Mouse (Mus musculus): ENCODE measurements around the gene Ndufa3. TPM values are rescaled to one million over a fixed set of nuclear protein-coding genes. Genes with fewer than 3 reads are reported as not detected.

Ndufa3 gene
- polyA plus RNA-seq (2017; shearing (Covaris generic)), result 479 TPM

DNA sequence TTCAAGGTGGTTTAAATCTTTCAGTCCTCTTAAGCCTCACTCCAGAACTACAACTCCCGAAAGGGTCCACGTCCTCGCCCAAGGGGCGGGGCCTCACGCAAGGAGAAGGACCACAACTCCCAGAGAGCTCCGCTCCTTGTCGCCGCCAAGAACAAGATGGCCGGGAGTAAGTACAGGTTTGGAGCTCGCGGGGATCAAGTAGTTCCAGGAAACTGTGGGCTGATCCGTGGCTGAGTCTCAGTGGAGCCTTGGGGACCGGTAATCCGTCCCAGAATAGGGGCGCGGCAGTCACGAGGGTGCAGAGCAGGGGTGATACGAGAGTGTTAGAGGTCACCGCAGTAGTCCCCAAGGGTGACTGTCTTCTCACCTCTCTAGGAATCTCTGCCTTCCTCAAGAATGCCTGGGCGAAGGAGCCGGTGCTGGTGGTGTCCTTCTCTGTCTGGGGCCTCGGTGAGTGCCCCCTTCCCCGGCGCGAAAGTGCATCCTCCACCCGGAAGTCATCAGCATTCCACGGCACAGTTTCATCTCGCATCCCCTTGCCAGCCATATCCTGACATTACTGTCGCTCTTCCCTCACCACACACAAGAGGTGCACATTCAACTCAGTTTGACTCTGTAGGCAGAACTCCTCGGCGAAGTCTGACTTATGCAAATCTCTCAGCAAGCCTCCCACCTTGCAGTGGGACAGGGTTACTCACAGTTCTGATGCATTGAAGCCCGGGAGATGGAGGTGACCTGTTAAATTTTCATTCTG lies at the start of gene Ndufa3:
TSS of gene Ndufa3 (plus strand) at position 132 of the 754 bp plus-strand sequence.

DNA sequence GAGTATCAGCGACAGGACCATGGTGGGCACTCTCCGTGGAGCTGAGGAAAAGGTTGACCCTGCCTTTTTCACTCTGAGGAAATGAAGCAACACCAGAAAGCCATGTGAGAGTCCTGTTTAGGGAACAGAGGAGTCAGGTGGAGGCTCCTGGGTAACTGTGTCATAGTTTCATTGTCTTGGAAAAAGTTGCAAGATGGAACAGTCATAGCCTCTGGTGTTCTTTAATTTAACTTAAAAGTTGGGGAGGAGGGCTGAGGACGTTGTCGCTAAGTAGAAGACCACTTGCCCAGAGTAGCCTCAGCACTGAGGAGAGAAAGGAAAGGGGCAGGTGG lies 1.1 kb upstream of the Ndufa3 start, which contains the start of gene Oscar:
TSS of gene Oscar (minus strand) at position 101 of the 332 bp plus-strand sequence.

DNA sequence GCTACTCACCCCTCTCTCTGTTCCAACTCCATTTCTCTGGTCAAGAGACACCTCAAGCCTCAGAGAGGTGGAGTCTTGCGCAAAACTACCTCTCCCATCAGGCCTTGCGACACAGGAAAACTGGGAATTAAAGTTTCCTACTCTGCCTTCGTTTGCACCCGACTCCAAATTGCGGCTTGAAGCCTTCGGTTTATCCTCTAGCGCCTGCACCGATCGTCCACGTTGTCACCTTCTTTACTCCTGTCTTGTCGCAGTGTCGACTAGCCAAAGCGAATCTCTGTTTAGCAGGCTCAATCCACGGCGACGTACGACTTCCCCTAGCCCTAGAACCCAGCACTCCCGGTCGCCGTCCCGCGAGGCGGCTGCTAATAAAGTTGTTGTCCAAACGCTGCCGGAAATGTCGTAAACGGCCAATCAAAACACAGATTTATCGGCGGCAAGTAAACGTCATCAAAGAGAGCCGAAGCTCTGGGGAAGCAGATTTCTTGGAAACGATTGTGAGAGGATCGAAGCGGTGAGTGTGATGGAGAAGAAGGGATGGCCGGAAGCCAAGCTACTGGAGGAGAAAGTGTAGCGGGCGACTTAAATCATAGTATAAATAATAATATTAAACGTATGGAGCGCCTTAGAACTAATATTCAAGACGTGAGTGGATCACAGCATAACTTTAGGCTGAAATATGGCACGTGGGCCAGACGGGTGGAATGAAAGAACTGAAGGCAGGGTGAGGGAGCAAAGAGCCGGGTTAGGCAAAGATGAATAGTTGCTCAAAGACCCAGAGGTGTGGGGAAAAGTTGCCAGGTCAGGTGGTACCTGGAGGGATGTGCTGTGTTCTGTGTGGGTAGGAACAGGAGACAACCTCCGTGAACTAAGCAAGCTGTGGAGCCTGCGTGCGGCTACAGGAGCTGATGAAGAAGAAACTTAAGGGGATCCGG lies 12.6 kb downstream of the Ndufa3 start, which contains the start of the genes Tfpt and Prpf31:
TSS of gene Tfpt (minus strand) at position 387 of the 935 bp plus-strand sequence.
TSS of gene Prpf31 (plus strand) at position 443 of the 935 bp plus-strand sequence.

DNA sequence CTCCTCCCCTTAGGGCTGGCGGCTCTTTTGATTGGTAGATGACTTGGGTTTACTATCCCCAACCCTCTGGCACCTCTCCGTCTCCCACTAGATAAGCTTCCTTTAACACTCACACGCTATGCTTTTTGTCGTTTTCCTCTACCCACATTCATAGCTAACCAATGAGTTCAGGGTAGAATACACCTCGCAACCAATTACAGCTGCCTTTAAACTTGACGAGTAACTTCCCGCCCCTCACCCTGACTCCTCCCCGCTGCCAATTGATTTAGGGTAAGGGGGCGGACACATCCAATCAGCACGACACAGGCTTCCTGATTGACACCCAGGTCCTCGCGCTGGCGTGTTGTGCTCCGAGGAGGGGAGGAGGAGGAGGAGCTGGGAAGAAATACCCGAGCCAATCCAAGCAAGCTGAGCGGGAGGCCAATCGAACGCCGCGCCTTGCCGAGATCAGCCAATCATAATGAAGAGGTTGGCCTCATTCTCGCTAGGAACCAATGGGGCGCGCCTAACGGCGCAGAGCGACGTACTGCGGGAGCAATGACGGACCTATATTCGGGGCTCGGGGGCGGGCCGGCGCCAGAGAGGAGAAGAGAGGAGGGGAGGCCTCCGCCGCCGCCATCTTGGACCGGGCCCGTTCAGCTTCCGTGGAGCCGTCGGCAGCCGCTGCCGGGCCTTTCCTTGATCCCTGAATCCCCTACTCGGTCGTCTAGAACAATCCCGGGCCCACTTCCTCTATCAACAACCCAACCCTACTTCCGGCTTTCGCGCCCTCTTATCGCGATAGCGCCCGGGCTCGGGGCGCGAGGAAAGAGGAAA lies 27.7 kb downstream of the Ndufa3 start, which contains the start of gene Cnot3:
TSS of gene Cnot3 (plus strand) at position 597 of the 816 bp plus-strand sequence.

DNA sequence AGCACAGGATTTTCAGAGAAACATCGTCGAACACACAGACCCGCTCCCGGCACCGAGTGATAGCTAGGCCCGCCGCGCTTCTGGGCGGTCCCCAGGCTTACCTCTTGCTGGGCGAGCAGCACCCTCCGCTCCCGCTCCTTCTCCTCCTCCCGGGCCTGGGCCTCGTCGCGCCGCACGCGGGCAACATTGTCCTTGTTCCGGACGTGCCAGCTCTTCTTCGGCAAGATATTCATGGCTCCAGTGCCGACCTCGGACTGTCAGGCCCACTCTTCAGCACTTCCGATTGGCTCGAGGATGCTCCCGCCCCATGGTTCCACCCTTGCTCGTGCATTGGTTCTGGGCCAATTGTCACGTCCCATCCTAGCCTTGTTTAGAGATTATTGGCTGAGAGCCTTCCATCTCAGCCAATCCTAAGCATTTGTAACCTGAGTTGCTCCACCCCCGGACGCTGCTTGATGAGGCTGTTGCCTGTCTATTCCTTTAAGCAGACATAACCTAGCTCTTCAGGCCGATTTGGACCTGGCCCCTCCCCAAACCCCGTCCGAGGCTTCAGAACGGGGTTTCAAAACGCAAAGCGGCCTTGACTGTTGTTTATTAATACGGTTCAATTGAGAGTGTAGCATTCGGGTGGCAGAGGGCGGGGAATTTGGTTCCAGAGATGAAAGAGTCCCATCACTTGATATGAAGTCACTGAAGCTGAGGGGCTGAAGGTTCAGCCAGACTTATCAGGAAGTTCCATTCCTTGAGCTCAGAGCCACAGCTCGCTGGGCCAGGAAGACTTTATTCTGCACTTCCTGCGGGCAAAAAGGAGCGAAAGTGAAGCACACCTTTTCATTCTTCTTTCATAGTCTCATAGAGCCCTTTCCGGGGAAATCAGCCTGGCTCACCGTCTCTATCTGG lies 48.3 kb downstream of the Ndufa3 start, which contains the start of gene Leng1:
TSS of gene Leng1 (minus strand) at position 626 of the 900 bp plus-strand sequence.

Other genes with a start within 250 kb of the Ndufa3 start
- gene Cacng8, start 226.7 kb upstream of the Ndufa3 start, polyA plus RNA-seq (2017; shearing (Covaris generic)), result not detected
- not detected for gene Cacng6, start 193.2 kb upstream of the Ndufa3 start, polyA plus RNA-seq (2017; shearing (Covaris generic))
- not detected for gene Tarm1, start 114.7 kb upstream of the Ndufa3 start, polyA plus RNA-seq (2017; shearing (Covaris generic))
- gene Oscar, start 1.2 kb upstream of the Ndufa3 start, polyA plus RNA-seq (2017; shearing (Covaris generic)), result not detected
- gene Tfpt, start 12.6 kb downstream of the Ndufa3 start, polyA plus RNA-seq (2017; shearing (Covaris generic)), result 40.4 TPM
- 100 TPM for gene Prpf31, start 12.6 kb downstream of the Ndufa3 start, polyA plus RNA-seq (2017; shearing (Covaris generic))
- 116 TPM for gene Cnot3, start 27.9 kb downstream of the Ndufa3 start, polyA plus RNA-seq (2017; shearing (Covaris generic))
- 25.7 TPM for gene Leng1, start 48.5 kb downstream of the Ndufa3 start, polyA plus RNA-seq (2017; shearing (Covaris generic))
- gene Tmc4, start 60.2 kb downstream of the Ndufa3 start, polyA plus RNA-seq (2017; shearing (Covaris generic)), result 5.7 TPM
- gene Tsen34, start 75.5 kb downstream of the Ndufa3 start, polyA plus RNA-seq (2017; shearing (Covaris generic)), result 32.7 TPM
- gene Mboat7, start 76.2 kb downstream of the Ndufa3 start, polyA plus RNA-seq (2017; shearing (Covaris generic)), result 82.8 TPM
- 1,743 TPM for gene Rps9, start 86.6 kb downstream of the Ndufa3 start, polyA plus RNA-seq (2017; shearing (Covaris generic))
- gene Pirb, start 103.0 kb downstream of the Ndufa3 start, polyA plus RNA-seq (2017; shearing (Covaris generic)), result 0.75 TPM
- not detected for gene Gm15448, start 208.3 kb downstream of the Ndufa3 start, polyA plus RNA-seq (2017; shearing (Covaris generic))
- 0.24 TPM for gene Pira2, start 227.7 kb downstream of the Ndufa3 start, polyA plus RNA-seq (2017; shearing (Covaris generic))